ENCODE assay signal across 1 mouse cellular context in the genomic region with DNA sequence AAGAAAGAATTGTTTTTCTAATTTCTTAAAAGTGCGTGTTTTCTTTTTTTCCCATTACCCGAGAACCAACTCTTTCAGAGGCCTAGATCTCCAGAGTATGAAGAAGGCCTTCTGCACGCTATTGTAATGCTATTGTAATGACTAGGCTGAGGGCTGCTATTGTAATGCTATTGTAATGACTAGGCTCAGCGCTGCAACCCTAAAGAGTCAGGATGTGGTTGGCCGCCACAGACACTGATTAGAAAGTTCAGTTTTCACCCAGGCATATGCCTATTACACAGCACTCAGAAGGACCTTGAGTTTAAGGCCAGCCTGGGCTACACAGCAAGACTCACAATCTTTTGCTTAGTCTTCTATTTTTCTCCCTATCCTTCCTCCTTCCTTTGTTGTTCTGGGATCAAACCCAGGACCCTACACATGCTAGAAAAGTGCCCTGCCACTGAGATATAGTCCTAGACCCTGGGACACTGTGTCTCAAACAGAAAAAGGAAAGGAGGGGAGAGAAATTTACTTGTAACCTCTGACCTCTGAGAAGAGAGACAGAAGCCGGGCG.
TF ChIP-seq lines count a peak whose summit lies in the region.

No protein-coding gene starts in this region.

TF ChIP-seq in CH12.LX, 34 proteins besides CTCF, POLR2A, EP300 and RAD21:
- TF ChIP-seq SIN3A (IDR thresholded peaks at IDR 0.05; ENCODE audit: low read length) (peak; percentile 45), MEF2A (IDR thresholded peaks at IDR 0.05; ENCODE audit: borderline replicate concordance, low read depth, low read length) (peak; percentile 64), TBP (conservative IDR thresholded peaks at IDR 0.05; ENCODE audit: low read depth, low read length) (no peak), GABPA (IDR thresholded peaks at IDR 0.05; ENCODE audit: insufficient replicate concordance, low read depth, low read length) (no peak), RCOR1 (conservative IDR thresholded peaks at IDR 0.05; ENCODE audit: low read depth, low read length) (peak; percentile 86; the same call in 1 of the 2 replicates), ETS1 (conservative IDR thresholded peaks at IDR 0.05; ENCODE audit: low read depth, low read length) (peak; percentile 59; the same call in 1 of the 2 replicates), TCF12 (IDR thresholded peaks at IDR 0.05; ENCODE audit: low read depth, low read length) (peak; percentile 61; the same call in 1 of the 2 replicates), IRF4 (IDR thresholded peaks at IDR 0.05; ENCODE audit: low read depth, low read length) (peak; percentile 94), JUN (IDR thresholded peaks at IDR 0.05; ENCODE audit: insufficient read depth, low read depth, low read length) (peak; percentile 69), ZNF384 (IDR thresholded peaks at IDR 0.05; ENCODE audit: low read depth, low read length) (peak; percentile 53), CHD2 (IDR thresholded peaks at IDR 0.05; ENCODE audit: low read length) (no peak), HCFC1 (IDR thresholded peaks at IDR 0.05; ENCODE audit: low read depth, low read length) (no peak), NRF1 (IDR thresholded peaks at IDR 0.05; ENCODE audit: low read depth, low read length) (no peak), MYC (IDR thresholded peaks at IDR 0.05; ENCODE audit: low read depth, low read length) (0 out of 2 replicates have a peak, but pooled peaks have one; percentile 20), ELF1 (IDR thresholded peaks at IDR 0.05; ENCODE audit: low read depth, low read length) (no peak), MXI1 (IDR thresholded peaks at IDR 0.05; ENCODE audit: low read depth, low read length) (0 out of 2 replicates have a peak, but pooled peaks have one; percentile 46), MAX (IDR thresholded peaks at IDR 0.05; ENCODE audit: low read length) (0 out of 2 replicates have a peak, but pooled peaks have one; percentile 28), JUND (conservative IDR thresholded peaks at IDR 0.05; ENCODE audit: low read depth, low read length) (peak; percentile 87), UBTF (IDR thresholded peaks at IDR 0.05; ENCODE audit: low read depth, low read length) (no peak), BHLHE40 (IDR thresholded peaks at IDR 0.05; ENCODE audit: low read depth, low read length) (peak; percentile 79), ZKSCAN1 (IDR thresholded peaks at IDR 0.05; ENCODE audit: borderline replicate concordance, low read depth, low read length) (no peak), CHD1 (IDR thresholded peaks at IDR 0.05; ENCODE audit: low read depth, low read length) (peak; percentile 62; the same call in 1 of the 2 replicates), MAFK (IDR thresholded peaks at IDR 0.05; ENCODE audit: insufficient replicate concordance, low read length) (peak; percentile 74)
TF ChIP-seq in CH12.LX: peak in this region for 15.
